Mouse (Mus musculus) 3134 (cell line): ENCODE results near the gene Atxn7l1.

Experiments
- DNase-seq: peaks from one replicate; pipeline ENCODE4 v3.0.0-alpha.2; 2011; ENCODE audit warnings: low spot score; ENCODE audit not compliant: insufficient read length; ENCODE audit errors: extremely low read depth

Atxn7l1 gene

GRCm38 (mm10) chr12:33147497-33148267, at the start of gene Atxn7l1:
Atxn7l1 (plus strand) TSS chr12:33147693.
- DNase-seq, result peak; percentile 92

- no peak for DNase-seq
Measured at GRCm38 (mm10) chr12:33101627-33102026, 45.9 kb upstream of the Atxn7l1 start.

- no peak for DNase-seq
Measured at GRCm38 (mm10) chr12:33102342-33103115, 45.0 kb upstream of the Atxn7l1 start.

GRCm38 (mm10) chr12:33105724-33106123, 41.8 kb upstream of the Atxn7l1 start:
- DNase-seq, result no peak

- no peak for DNase-seq
Measured at GRCm38 (mm10) chr12:33106438-33107167, 40.9 kb upstream of the Atxn7l1 start.

- DNase-seq, result peak; percentile 24
Measured at GRCm38 (mm10) chr12:33109531-33109930, 38.0 kb upstream of the Atxn7l1 start.

GRCm38 (mm10) chr12:33110894-33111471, 36.5 kb upstream of the Atxn7l1 start:
- DNase-seq, result peak; percentile 35

GRCm38 (mm10) chr12:33118624-33119301, 28.7 kb upstream of the Atxn7l1 start:
- DNase-seq, result no peak

GRCm38 (mm10) chr12:33125594-33126227, 21.8 kb upstream of the Atxn7l1 start:
- DNase-seq, result no peak

- no peak for DNase-seq
Measured at GRCm38 (mm10) chr12:33126243-33126642, 21.2 kb upstream of the Atxn7l1 start.

GRCm38 (mm10) chr12:33128121-33128520, 19.4 kb upstream of the Atxn7l1 start:
- DNase-seq, result no peak

- DNase-seq, result no peak
Measured at GRCm38 (mm10) chr12:33128702-33129101, 18.8 kb upstream of the Atxn7l1 start.

GRCm38 (mm10) chr12:33129410-33129809, 18.1 kb upstream of the Atxn7l1 start:
- DNase-seq, result no peak

GRCm38 (mm10) chr12:33130401-33130800, 17.1 kb upstream of the Atxn7l1 start:
- DNase-seq, result no peak

- no peak for DNase-seq
Measured at GRCm38 (mm10) chr12:33131796-33132195, 15.7 kb upstream of the Atxn7l1 start.

- DNase-seq, result no peak
Measured at GRCm38 (mm10) chr12:33137857-33138256, 9.6 kb upstream of the Atxn7l1 start.

- DNase-seq, result no peak
Measured at GRCm38 (mm10) chr12:33139083-33139482, 8.4 kb upstream of the Atxn7l1 start.

- peak; percentile 23 for DNase-seq
Measured at GRCm38 (mm10) chr12:33144456-33144855, 3.0 kb upstream of the Atxn7l1 start.

- DNase-seq, result peak; percentile 64
Measured at GRCm38 (mm10) chr12:33146622-33147433, 665 bp upstream of the Atxn7l1 start.
